Mouse (Mus musculus): ENCODE data around the gene Prr15l.

The Prr15l gene

DNA sequence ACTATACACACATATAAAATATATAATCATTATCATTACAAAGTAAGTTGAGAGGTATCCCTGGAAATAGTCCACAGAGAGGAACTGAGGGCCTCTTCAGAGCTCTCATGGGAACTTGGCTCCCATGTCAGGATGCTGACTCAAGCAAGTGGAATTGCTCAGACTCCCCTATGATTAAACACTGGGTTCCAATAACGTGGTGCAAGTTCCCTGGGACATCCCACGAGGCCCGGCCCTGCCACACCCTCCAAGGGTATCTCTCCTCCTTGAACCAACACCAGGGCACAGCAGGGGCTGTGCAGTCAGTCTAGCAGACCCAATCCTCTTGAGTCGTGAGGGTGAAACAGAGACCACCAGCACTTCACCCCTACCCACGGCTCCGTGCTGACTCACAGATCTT, 8.9 kb upstream of the Prr15l start:
- DNase-seq (ENCODE audit: low read depth) = no peak

DNA sequence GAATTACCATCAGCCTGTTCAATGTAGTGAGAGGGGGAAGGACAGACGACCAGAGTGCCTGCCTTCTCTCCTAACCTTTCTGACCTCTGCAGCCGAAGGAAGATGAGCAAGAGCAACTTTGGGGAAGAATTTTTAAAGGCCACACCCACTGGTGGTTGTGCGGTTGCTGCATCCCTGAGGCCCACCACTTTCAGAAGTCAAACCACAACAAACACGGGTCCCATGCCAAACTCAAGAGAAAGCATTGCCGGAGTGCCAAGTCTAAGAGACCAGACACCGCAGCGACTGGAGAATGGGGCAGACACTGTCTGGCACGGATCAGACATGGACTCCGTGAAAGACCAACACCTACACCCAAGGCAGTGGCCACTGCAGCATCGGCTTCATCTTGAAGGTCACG, 3.0 kb upstream of the Prr15l start:
- no peak for DNase-seq (ENCODE audit: low read depth)

DNA sequence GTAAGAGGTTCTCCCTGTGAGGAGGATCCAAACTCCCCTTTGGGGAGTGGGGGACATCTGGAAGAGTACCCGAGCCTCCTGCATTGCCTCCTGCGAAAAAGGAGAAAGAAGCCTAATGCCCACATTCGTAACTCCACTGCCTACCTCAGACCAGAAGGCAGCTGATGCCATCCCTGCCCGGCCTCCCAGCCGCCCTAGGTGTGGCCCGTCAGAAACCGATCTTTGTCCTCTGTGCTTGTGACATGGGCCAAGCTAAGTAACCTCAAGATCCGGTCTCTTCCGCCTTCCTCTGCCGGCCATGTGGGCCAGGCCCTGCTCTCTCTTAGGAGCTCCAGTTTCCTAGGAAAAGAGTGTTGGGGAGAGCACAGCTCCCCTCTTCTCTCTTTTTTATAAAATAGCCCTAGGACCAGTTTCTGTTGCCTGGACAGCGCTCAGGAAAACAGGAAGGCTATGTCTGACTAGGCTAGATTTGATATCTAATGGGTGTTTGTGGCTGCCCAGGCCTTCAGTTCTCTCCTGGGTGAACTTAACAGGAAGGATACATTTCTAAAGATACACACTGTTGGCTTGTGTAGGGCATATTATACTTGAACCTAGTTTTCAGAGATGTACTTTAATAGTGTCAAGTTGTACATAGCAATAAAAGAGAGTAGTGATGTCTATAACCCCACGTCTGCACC, 2.3 kb upstream of the Prr15l start:
- no peak for DNase-seq (ENCODE audit: low read depth)

DNA sequence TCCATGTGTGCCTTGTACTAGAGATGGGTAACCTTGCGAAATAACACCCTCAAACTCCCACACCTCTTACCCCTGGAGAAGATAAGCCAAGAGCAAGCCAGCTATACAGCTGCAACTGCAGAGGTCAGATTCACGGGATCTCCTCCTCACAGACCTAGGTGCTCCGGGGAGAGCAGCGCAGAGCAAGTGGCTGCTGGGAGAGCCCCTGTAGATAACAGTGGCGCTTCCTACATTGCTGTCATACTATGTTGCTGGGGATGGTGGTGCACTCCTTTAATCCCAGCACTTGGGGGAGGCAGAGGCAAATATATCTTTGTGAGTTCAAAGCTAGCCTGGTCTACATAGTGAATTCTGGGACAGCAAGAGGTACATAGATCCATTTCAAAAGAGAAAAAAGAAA, 1.3 kb upstream of the Prr15l start:
- no peak for DNase-seq (ENCODE audit: low read depth)

DNA sequence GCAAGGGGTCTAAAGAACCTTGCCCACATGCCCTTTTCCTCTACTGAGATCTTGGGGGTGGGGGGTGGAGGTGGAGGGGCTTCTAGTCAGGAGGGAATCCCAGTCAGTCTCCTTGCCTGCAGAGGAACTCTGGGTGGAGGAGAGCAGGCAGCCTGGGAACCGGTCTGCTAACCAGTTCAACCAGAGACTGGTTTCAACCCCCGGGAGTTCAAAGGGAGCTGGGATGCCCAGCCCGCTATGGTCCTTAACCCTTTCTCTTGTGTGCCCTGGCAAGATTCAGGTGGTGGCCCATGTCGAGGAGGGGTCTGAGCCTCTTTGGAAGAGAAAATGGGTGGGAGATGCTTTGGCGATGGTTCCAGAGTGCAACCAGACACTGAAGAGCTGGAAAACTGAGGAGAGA, 787 bp downstream of the Prr15l start:
- DNase-seq (ENCODE audit: low read depth) = no peak

DNA sequence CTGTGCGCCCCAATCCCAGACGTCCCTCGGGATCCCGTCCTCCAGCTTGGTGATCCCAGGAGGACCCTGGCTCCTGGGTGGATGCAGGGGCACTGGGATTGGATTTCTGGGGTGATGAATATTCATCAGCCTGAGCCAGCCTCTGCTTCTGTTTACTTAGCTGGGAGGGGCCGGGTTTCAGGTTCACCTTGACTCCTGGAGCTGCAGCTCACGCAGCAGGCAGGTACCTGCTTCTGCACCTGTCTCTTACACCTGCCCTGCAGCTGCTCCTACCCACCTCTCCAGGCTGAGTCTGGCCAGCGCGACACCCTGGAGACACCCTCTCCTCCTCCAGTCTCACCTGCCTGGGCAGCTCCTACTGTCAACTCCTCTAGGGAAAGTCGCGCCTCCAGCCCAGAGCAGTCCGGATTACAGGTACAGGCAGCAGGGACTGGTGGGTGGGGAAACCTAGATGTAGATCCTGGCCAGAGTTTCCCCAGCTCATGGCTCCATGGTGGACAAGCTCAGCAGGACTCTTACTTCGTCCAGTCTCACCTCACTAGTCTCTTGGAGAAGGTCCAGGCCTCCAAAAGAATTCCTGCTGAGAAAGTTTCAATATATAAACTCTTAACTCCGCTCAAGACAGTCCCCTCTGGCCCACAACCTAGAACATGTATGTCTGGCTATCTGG, 1.3 kb downstream of the Prr15l start:
- DNase-seq (ENCODE audit: low read depth) = no peak

DNA sequence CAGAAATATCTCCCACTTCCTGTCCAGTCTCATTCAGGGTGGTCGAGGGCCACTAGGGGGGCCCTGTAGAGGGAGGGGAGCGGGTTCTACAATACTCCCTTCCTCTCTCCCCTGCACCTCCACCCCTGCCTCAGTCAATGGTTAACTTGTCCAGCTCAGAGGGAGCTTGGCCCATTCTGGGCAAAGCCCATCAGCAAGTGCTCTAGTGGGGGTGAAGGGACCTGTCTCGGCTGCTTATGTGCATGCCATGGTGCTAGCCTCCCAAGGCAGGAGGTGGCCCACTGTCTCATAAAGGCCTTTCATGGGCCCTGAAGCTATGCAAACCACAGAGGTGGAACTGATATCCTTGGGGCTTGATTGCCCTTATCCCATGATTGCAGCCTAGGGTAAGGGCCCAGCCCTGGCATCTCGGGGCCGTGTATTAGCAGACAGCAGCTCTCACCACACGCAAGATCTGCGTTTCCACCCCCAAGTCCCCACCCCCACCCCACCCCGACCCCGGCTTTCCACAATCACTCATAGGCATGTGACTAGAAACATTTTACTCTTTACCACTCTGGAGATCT, 1.9 kb downstream of the Prr15l start:
- no peak for DNase-seq (ENCODE audit: low read depth)

DNA sequence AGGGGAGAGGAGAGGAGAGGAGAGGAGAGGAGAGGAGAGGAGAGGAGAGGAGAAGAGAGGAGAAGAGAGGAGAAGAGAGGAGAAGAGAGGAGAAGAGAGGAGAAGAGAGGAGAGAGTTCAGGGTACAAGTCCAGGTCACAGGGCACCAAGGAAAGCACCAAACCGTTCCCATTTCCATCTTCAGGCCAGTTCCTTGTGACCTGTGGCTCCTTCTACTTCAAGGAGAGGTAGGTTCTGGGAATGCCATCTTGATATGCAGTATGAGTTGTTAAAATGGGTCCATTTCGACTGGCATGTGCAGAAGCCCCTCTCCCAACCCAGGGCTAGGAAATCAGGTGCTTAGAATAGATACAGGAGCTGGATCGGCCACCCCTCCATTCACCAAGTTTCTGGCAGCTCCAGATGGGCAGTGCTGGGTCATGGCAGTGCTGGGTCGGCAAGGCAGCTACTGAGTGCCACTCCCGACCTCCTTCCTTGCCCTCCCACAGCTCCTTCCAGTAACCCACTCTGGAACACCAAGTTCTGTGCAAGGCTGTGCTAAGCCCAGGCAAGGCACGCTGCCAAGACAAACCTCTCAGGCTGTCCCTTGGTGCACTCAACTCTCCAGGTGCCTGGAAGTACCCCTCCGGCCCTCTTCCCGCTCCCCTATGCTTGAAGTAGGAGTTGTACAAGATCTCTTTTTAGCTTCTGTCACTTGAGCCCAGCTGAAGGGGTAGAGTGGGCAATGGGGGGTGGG, 3.6 kb downstream of the Prr15l start:
- DNase-seq (ENCODE audit: low read depth) = no peak

DNA sequence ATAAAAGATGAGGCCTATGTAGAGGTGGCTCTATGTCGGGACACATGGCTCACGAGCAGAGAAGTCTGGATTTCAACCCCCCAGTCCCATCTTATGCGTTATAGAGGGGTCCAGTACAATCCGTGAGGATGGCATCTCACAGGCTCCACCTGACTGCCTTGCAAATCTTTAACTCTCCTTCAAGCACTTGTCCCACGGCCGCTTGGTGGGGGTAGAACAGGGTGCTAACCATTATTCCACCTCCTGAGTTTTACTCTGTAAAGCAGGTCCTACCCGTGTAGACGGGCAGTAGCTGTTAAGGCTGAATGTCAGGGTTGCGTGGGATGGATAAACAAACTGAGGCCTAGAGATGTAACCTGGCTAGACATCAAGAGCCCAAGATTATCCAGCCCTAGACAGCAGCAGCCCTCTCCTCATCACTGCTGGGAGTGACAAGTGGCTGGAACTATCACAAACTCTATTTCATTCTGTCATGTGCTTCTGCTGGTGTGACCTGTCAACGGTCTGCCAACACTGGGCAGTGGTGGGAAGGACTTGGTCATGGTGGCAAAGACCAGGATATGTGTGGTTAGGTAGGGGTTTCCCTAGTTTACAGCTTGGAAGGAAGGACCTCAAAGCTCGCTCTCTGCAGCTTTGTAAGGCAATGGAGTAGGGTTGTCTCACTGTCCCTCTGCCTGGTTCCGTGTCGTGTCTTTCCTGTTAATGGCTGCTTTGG, 5.8 kb downstream of the Prr15l start:
- no peak for DNase-seq (ENCODE audit: low read depth)

DNA sequence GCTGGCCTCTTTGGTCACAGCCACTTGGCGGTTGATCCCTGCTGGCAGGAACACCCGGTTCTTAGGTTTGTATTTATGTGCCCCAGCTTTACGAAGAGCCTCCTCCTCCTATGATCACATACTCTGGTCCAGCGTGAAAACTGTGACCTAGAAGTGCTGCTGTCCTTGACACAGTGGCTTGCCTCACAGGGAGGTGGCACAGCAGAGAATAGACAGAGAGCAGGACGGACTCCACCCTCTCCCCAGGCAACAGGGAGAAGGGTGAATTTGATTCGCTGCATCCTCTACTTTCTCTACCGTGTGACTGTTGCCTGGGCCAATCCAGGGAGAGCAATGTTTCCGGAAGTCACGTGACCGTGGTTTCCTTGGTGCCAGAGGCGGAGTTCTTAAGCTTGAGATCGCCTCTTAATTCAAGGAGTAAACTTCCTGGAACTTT, 7.0 kb downstream of the Prr15l start:
- DNase-seq (ENCODE audit: low read depth) = peak; percentile 79

DNA sequence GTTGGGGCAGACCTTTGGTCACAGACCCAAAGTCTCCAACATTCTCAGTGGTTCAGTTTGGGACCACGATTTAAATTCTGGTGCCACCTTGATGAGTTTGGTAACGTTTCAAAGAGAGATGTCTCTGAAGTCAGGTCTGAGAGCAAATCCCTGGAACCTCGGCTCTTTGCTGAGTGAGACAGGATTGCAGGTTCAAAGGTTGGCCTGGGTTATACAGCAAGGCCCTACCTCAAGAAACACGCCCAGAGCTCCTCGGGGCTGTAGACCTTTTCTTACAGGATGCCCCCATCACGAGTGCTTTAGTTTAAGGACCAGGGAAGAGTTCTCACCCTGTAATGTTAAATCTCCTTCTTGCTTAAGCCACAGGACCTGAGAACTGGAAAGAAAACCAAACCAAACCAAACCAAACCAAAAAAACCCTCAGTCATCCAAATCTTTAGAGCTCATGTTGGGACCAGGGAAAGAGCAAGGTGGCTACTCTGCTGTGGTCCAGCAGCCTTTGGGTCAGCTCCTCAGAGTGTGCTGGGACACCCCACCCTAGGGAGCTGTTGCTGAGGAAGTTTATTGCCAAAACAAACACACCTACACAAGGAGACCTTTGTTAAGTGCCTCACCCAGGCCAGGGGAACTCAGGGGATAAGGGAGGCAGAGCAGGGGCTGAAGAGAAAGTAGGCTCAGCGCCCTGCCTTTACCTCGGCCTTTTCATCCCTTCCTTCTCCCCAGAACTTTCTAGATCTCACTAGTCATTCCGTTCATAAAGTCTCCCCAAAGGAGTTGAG, 8.2 kb downstream of the Prr15l start:
- no peak for DNase-seq (ENCODE audit: low read depth)

DNA sequence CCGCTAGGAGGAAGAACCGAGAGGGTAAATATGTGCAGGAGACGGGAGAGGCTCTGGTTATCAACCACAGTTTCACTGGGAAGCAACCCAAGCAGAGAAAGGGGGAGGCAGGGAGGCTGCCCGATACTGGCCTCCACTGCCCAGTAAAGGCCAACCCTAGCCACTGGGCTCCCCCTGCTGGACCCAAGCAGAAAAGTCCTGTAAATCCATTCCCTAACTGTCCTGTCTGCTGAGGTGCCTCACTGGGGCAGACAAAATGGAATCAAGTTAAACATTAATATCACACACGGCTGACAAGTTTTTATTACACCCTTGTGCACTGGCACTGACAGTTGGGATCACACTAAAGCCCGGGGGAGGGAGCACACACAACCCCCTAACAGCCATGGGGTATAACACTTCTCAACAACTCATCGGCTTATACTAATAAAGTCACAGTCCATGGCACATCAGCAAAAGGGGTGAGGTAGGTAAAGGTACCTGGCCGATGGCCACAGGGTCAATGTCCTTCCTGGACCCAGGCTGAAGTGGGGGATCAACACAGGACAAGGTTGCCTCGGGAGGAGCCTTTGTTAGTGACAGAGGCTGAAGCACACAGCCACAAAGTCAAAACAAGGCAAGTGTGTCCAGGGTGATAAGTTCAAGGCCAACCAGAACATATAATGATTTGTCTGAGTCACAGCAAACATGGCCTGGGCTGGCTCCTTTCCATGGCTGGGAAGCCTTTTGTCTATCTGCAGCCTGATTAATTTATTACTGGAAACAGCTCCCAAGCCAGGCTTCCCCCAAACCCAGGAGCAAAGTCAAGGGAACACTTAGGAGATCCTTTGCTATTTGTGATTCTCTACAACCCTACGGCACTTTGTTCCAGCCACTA, 9.9 kb downstream of the Prr15l start:
- no peak for DNase-seq (ENCODE audit: low read depth)

DNA sequence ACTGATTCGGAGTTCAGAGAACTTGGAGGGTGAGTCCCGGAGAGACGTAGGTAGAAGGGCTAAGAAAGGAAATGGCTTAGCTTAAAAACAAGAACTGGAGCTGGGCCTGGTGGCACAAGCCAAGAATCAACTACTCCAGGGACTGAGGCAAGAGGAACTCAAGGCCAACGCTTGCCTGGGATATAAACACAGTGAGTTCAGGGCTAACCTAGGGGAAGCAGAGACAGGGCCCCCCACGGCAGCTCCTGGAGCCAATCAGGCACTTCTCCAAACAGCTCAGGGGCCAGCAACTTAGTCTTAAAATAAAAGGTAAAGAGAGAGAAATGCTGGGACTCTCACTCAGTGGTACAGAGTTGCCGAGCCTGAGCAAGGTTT, 10.5 kb downstream of the Prr15l start:
- DNase-seq (ENCODE audit: low read depth) = no peak

DNA sequence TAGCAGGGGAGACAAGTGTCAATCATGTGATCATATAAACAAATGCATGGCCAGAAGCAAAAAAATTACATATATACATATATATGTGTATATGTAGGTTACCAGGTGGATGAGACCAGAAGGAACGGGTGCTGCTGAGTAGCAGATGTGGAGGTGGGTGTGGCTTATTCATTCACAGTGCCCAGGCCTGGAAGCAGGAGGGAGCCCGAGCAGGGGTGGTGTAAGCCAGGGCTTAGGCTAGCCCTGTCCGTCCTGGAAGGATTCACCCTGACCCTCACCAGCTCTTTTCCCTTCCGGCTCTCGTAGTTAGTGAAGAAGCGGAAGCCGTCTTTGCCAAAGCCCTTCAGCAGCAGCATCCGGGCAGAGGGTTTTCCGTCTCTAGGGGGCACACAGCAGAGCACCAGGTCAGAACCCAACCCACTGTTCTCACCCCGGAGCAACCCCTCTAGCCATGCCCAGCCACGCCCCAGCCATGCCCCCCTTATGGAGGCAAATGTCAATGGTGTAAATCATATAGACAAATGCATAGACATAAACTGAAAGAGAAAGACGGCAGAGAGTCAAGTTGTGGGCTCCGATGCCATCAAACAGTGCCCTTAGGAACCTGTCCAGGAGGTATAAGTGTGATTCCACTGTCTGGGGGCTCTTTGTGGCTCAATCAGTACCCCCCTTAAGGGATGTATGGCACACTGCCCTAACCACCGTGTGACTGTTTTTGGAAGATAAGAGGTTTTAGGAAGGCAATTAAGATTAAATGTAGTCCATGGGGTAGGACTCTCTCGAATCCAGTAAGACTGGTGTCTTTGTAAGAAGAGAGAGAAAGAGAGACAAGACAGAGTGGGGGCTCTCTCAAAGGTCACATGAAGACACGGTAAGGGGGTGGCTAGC, 12.9 kb downstream of the Prr15l start:
- DNase-seq (ENCODE audit: low read depth) = peak; percentile 82

DNA sequence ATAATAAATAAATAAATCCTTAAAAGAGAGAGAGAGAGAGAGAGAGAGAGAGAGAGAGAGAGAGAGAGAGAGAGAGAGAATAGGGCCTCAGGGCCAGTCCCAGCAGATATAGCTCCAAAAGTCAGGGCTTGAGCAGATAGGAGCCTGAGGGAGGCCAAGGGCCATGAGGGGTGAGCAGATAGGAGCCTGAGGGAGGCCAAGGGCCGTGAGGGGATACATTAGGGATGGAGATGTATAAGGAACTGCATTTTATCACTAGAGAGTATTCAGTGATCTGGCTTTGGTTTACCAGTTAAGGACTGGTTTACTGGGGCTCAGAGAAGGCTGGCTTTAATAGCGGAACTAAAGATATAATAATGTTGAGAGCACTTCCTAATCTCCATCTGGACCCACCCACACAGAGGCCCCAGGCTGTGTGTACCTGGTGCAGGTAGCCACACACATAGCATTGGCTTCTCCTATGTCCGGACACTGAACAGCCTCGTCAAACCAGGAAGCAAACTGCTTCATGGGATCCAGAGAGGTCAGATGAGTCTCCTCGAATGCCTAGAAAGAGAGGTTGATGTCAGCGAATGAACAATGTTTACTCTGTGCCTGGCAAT, 14.2 kb downstream of the Prr15l start:
- peak; percentile 72 for DNase-seq (ENCODE audit: low read depth)

DNA sequence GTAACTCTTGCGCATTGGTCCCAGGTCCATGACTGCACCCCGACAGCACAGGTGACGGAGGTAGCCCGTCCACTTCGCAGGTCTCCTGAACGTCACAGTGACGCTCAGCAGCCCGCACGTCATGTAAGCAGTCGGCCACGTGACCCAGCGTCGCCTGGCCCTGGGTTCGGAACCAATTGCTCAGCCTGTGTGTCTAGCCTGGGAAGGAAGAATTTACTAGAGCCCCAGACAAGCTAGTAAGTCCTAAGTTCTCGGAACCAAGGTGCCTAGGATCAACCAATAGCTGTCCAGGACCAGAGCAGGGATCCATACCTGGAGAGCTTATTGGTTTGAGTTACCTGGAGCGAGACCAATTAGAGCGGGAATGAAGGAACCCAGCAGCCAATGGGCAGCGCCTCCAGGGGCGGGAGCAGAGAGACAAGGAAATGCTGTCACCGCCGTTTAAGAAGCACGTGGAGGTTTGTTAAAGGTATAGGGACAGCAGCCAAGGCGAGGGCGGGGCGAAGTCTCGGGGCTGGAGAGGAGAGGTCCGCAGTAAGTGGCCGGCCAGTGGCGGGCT, 15.9 kb downstream of the Prr15l start, which contains the start of gene Pnpo:
TSS of gene Pnpo (minus strand) at position 241 of the 559 bp plus-strand sequence.
- DNase-seq (ENCODE audit: low read depth) = peak; percentile 97

DNA sequence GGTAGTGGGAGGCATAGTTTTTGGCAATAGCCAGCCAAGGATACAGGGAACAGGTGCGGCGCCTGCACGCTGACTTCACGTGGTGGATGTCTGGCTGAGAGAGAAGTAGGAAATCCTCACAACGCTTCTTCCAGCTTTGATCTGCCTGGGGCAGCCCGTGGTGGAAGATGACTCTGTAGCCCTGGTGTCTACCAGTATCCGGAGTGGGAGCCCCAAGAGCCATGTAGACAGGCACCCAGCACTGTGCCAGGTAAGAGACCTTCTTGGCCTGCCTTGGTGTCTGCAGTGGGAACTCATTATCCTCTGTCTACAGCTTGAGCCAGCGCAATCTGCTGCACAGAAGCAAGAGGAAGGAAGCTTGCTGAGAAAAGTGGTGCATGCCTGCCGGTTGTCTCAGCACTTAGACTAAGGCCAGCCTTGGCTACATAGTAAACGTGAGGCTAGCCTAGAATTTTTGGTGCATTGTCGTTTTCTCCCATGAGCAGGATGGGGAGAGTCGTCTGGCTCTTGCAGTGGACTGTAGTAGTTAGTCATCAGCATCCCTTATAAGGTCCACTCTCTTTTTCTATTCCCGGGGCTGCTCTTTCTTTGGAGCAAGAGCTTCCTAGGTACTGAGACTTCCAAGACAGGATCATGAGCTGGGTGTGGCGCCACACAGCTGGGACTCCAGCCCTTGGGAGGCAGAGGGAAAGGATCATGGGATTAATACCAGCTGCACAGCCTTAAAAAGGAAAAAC, 17.1 kb downstream of the Prr15l start:
- DNase-seq (ENCODE audit: low read depth) = no peak

DNA sequence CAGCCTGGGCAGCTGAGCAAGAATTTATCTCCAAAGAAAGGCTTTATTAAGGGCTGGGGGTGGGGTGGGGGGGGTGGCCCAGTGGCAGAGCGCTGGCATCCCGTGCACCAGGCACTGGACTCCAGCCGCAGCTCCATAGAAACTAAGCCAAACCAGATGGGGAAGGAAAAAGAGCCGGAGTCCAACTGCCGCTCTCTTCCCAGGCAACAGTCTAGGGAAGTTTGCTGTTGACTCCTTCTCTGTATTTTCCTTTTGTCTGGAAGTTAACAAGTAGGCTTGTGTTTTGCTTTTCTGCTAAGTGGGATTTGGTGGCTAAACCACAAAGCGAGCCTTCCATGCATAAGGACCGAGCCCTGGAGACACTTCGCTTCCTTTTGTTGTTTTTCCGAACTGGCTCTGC, 18.6 kb downstream of the Prr15l start:
- no peak for DNase-seq (ENCODE audit: low read depth)

All from c-Kit-positive CD71-positive TER-119-negative erythroid progenitor cells, embryonic 14.5 days (primary cell).